Mouse (Mus musculus) heart, adult 2 months (tissue): ENCODE results near the gene Gnai2. TPM values are rescaled to one million over a fixed set of nuclear protein-coding genes. Genes with fewer than 3 reads are reported as not detected.

Experiments used
- DNase-seq, 2 experiments: peaks; one replicate each; pipeline ENCODE4 v3.0.0; 2021
- H3K27ac ChIP-seq: fragments of 200-600 bp; 2 replicates; pipeline ENCODE4 v1.8.1; 2022
- H3K27me3 ChIP-seq: fragments of 200-500 bp; 2 replicates; pipeline ENCODE4 v1.6.1; 2012; ENCODE audit warnings: mild to moderate bottlenecking, low read length, inconsistent platforms, mixed read lengths; ENCODE audit not compliant: control insufficient read depth, insufficient read depth
- H3K36me3 ChIP-seq: fragments of 200-500 bp; 2 replicates; pipeline ENCODE4 v1.6.1; 2012; ENCODE audit warnings: low read length, inconsistent platforms; ENCODE audit not compliant: control insufficient read depth, insufficient read depth
- H3K4me1 ChIP-seq: fragments of 200-500 bp; 2 replicates; pipeline ENCODE4 v1.6.1; 2011; ENCODE audit warnings: low read length; ENCODE audit not compliant: control insufficient read depth, insufficient read depth
- H3K4me3 ChIP-seq: fragments of 200-600 bp; 2 replicates; pipeline ENCODE4 v1.8.1; 2022
- H3K79me2 ChIP-seq: fragments of 200-500 bp; replicated peaks from 2 replicates; pipeline ENCODE4 v1.6.1; 2012; ENCODE audit warnings: mild to moderate bottlenecking, inconsistent platforms, low read length, moderate library complexity, mixed read lengths; ENCODE audit not compliant: control insufficient read depth, insufficient read depth
- H3K9ac ChIP-seq: fragments of 200-500 bp; 2 replicates; pipeline ENCODE4 v1.6.1; 2012; ENCODE audit warnings: low read depth, mild to moderate bottlenecking, control low read depth, inconsistent platforms, low read length, mixed read lengths
- CTCF ChIP-seq: fragments of 200-600 bp; IDR thresholded peaks from 2 replicates; pipeline ENCODE4 v1.8.1; 2022; ENCODE audit warnings: antibody characterized with exemption, mild to moderate bottlenecking, moderate library complexity
- EP300 ChIP-seq: fragments of 200-500 bp; IDR thresholded peaks from 2 replicates; pipeline ENCODE4 v1.6.1; 2011; ENCODE audit warnings: low read depth, low read length, control low read depth; ENCODE audit not compliant: insufficient read depth
- POLR2A ChIP-seq: fragments of 200-500 bp; IDR thresholded peaks from 2 replicates; pipeline ENCODE4 v1.6.1; 2011; ENCODE audit warnings: mild to moderate bottlenecking, low read depth, low read length, control low read depth; ENCODE audit not compliant: insufficient read depth
- WGBS: fragments of 180-500 bp; shearing (Covaris S2); methylation state at CpG from one replicate; pipeline ENCODE4 v1.1.7; 2018; 5-methylcytosine and 5-hydroxymethylcytosine counted together
- intact Hi-C: fragments of 180-260 bp; cut with DNase I; formaldehyde crosslinking; loops from one replicate; pipeline ENCODE4 v1.15.1; 2025
- polyA plus RNA-seq: library from polyadenylated mRNA; depleted of rRNA; stranded (reverse); fragments of >200 nt; gene quantifications from 2 replicates; pipeline ENCODE4 v1.2.3, GENCODE M21; 2012
- total RNA-seq, 2 experiments: library from RNA; stranded (reverse); gene quantifications; 2 replicates each; pipeline ENCODE4 v1.2.3; 2021

Gnai2 gene
- total and polyA plus RNA-seq, 3 experiments: 243 to 311 (median 250) TPM

GRCm38 (mm10) chr9:107677091-107677784 is 42.1 kb upstream of the Gnai2 start:
- Histone ChIP-seq H3K9ac (no peak overlapping the region), H3K36me3 (no peaks in the 10 kb centered on the region), H3K4me1 (peaks cover 3% of the 10 kb centered on the region; the same call in 1 of the 2 replicates), H3K27me3 (no peaks in the 10 kb centered on the region), H3K4me3 (no peak overlapping the region), H3K27ac (no peak overlapping the region), H3K79me2 (no peaks in the 10 kb centered on the region)
- TF ChIP-seq POLR2A (no peak), CTCF (peak; percentile 76), EP300 (0 out of 2 replicates have a peak, but pooled peaks have one; percentile 53)
- 15% methylated on average over 17 of the region's 17 CpGs for WGBS
- intact Hi-C loops: loop anchor here (2.0 kb wide), 1 partner anchor 62 kb away; no protein-coding TSS in a partner anchor
- peak in 1 of 2 experiments; percentile 51 for DNase-seq

DNA sequence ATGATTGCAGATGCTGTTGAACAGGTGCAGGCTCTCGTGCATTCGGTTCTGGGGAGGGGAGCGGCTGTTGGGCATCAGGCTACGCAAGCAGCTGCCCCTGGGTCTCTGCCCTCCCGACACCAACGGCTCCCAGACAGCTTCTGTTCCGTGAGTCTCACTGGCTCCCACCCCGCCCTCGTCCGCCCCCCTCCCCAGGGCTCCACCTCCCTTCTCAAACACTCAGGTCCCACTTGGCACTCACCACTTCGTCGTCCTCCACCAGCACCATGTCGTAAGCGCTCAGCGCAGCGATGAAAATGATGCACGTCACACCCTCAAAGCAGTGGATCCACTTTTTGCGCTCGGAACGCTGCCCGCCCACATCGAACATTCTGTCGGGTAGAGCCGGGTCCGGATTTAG is 41.1 kb upstream of the Gnai2 start:
- peak overlapping the region; percentile 19; the same call in 1 of the 2 replicates for H3K4me3 ChIP-seq
- no peak overlapping the region for H3K9ac ChIP-seq
- H3K79me2 ChIP-seq: no peaks in the 10 kb centered on the region
- no peak for DNase-seq
- TF ChIP-seq CTCF (no peak), EP300 (no peak), POLR2A (no peak)
- intact Hi-C loops: loop anchor here (1.0 to 2.0 kb wide), 3 partner anchors 31 to 74 kb away; no protein-coding TSS in a partner anchor
- no peaks in the 10 kb centered on the region for H3K36me3 ChIP-seq
- no peak overlapping the region for H3K27ac ChIP-seq
- H3K27me3 ChIP-seq: no peaks in the 10 kb centered on the region
- H3K4me1 ChIP-seq: peaks cover 3% of the 10 kb centered on the region; the same call in 1 of the 2 replicates
- 1% methylated on average over 25 of the region's 25 CpGs for WGBS

DNA sequence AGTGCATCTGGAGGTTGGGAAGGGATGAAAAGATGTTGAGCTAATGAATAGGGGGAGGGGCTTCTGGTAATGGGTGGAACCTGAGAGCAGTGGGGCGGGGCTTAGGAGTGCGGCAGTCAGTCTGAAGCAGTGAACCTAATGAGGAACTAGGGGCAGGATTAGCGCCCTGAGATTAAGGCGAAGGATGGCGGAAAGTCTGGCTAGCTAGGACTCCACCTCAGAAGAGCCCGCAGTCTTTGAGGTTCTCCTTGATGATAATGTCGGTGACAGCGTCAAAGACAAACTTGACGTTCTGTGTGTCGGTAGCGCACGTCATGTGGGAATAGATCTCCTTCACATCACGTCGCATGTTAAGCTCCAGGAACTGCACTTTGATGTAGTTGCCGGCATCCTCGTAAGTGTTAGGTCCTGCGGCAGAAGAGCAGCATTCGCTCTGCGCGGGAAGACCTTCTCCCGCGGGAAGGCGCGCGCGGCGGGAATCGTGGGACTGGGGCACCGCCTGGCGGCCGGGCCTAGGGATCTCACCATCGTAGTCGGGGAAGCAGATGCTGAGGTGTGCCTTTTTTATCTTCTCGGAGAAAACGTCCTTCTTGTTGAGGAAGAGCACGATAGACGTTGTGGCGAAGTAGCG is 40.6 kb upstream of the Gnai2 start:
- Histone ChIP-seq H3K4me3 (peak overlapping the region; percentile 19; the same call in 1 of the 2 replicates), H3K4me1 (peaks cover 3% of the 10 kb centered on the region; the same call in 1 of the 2 replicates), H3K27ac (no peak overlapping the region), H3K9ac (no peak overlapping the region), H3K27me3 (no peaks in the 10 kb centered on the region), H3K36me3 (no peaks in the 10 kb centered on the region), H3K79me2 (no peaks in the 10 kb centered on the region)
- peak; percentile 75 to 88 for DNase-seq
- WGBS: 2% methylated on average over 39 of the region's 39 CpGs
- peak; percentile 97 for TF ChIP-seq CTCF
- peak; percentile 74 for TF ChIP-seq EP300
- no peak for TF ChIP-seq POLR2A
- intact Hi-C loops: loop anchor here (1.0 to 2.0 kb wide), 3 partner anchors 30 to 73 kb away; no protein-coding TSS in a partner anchor

- no peak overlapping the region for H3K4me3 ChIP-seq
- H3K9ac ChIP-seq: no peak overlapping the region
- no peak for DNase-seq
- no peak overlapping the region for H3K27ac ChIP-seq
- H3K79me2 ChIP-seq: no peaks in the 10 kb centered on the region
- no peaks in the 10 kb centered on the region for H3K36me3 ChIP-seq
- TF ChIP-seq EP300: no peak
- no peak for TF ChIP-seq POLR2A
- no peak for TF ChIP-seq CTCF
- 71% methylated on average over 9 of the region's 9 CpGs for WGBS
- intact Hi-C loops: no loop called here
- H3K4me1 ChIP-seq: peaks cover 4% of the 10 kb centered on the region
- H3K27me3 ChIP-seq: no peaks in the 10 kb centered on the region
Measured at GRCm38 (mm10) chr9:107674609-107675429, 39.7 kb upstream of the Gnai2 start.

DNA sequence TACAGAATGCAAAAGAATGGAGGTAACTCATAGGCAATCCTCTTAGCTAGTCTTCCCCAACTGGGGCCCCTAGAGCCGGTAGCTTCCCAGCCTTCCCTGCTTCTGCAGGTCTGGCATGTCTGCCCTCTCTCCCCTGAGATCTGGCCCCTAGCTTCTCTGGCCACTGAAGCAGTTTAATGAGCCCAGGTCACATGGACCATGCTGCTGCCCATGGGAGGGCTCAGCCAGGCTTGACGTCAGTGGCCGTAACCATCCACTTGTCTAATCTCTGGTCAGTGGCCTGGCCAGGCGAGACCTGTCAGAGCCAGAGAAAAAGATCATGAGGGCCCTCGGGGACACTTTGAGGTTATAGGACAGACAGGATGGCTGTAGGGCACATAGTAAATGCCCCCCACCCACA is 35.1 kb upstream of the Gnai2 start:
- peak; percentile 69 to 83 for DNase-seq
- Histone ChIP-seq H3K36me3 (no peaks in the 10 kb centered on the region), H3K4me3 (no peak overlapping the region), H3K9ac (no peak overlapping the region; the same call in 1 of the 2 replicates), H3K4me1 (peaks cover 13% of the 10 kb centered on the region; the same call in 1 of the 2 replicates), H3K27me3 (no peaks in the 10 kb centered on the region), H3K27ac (peak overlapping the region; percentile 89), H3K79me2 (no peaks in the 10 kb centered on the region; the same call in 1 of the 2 replicates)
- peak; percentile 89 for TF ChIP-seq POLR2A
- TF ChIP-seq EP300: peak; percentile 88
- TF ChIP-seq CTCF: no peak
- WGBS: 47% methylated on average over 5 of the region's 5 CpGs
- intact Hi-C loops: no loop called here
